Mouse (Mus musculus): ENCODE measurements around the gene C9orf72. TPM values are rescaled to one million over a fixed set of nuclear protein-coding genes. Genes with fewer than 3 reads are reported as not detected.

Gene C9orf72
- polyA plus RNA-seq, 1 experiment from 2014 or later: 28.4 TPM

DNA sequence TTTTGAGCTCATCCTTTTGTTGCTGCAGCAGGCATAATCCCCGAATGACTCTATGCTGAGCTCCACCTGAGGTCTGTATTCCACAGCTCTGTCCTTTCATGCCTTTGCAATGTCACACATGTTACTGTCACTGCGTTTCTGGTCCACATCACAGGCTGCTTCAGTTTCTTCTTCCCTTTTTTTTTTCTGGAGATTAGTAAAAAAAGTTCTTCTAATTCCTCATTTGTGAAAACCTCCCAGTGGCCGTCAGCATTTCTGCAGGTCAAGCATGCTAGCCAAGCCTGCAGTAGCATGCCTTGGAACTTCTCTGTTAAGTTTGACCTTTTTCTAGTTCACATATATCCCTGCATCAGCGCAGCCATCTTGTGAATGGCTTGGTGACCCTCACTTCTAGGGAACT is 4.1 kb downstream of the C9orf72 start:
- H3K27ac ChIP-seq: no peak overlapping the region
- 0 out of 2 replicates have a peak, but pooled peaks cover 3% of the 10 kb centered on the region for H3K36me3 ChIP-seq (replicated peaks)
- no peak overlapping the region for H3K4me3 ChIP-seq (replicated peaks)
- WGBS: 50% methylated on average over 4 of the region's 4 CpGs
- no peak overlapping the region for H3K4me2 ChIP-seq
- no peak for ATAC-seq (ENCODE audit: low FRiP score)
- no peaks in the 10 kb centered on the region for H3K9me3 ChIP-seq
- H3K27me3 ChIP-seq: no peaks in the 10 kb centered on the region
- H3K4me1 ChIP-seq: peaks cover 9% of the 10 kb centered on the region
- no peak overlapping the region for H3K9ac ChIP-seq

DNA sequence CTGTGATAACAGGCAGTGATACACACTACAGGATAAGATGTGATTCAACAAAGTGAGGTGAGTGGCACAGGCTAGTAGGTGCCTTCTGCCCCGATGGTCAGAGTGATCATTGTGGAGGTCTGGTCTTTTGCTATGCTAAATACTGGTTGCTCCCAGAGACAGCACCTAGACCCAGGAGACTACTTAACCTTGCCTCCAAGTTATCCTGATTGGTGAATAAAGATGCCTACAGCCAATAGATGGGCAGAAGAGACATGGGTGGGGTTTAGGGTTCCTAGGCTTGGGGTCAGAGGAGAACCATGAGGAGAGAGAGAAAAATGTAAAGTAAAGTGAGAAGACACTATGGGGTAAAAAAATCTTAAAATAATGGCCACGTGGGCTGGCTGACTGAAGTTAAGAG is 4.8 kb downstream of the C9orf72 start:
- Histone ChIP-seq H3K27me3 (no peaks in the 10 kb centered on the region), H3K27ac (no peak overlapping the region), H3K9me3 (no peaks in the 10 kb centered on the region), H3K4me3 (replicated peaks) (no peak overlapping the region), H3K4me2 (no peak overlapping the region), H3K9ac (no peak overlapping the region), H3K36me3 (replicated peaks) (peaks cover 6% of the 10 kb centered on the region), H3K4me1 (peaks cover 9% of the 10 kb centered on the region)
- no peak for ATAC-seq (ENCODE audit: low FRiP score)
- 36% methylated on average over 2 of the region's 2 CpGs for WGBS

DNA sequence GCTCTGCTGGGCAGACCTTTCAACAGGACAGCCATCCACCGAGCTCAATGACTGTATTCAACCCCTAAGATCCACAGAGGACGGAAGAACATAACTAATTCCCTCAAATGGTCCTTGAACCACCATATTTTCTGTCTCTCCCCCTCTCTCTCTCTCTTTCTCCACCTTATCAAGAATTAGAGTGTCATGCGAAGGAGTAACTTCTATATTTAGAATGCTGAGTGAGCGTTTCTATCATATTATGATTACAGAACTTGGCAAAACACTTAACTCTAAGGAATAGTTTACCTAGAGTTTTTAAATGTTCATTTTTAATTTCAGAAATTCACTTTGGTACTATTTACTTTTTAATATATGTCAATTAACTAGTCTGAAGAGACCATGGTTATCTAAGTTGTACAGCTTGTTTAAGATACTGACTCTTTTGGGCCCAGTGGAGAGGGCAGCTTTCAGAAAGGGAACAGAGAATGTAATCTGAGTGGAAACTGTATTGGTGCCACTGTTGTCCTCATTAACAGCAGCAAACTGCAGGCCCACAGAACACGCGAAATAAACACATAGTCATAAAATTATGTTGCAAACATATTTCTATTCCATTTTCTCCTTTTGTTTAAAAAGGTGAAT is 5.8 kb downstream of the C9orf72 start:
- WGBS: 86% methylated on average over 6 of the region's 6 CpGs
- H3K36me3 ChIP-seq (replicated peaks): peaks cover 12% of the 10 kb centered on the region
- peaks cover 9% of the 10 kb centered on the region for H3K4me1 ChIP-seq
- H3K27ac ChIP-seq: no peak overlapping the region
- ATAC-seq (ENCODE audit: low FRiP score): no peak
- H3K4me2 ChIP-seq: no peak overlapping the region
- no peaks in the 10 kb centered on the region for H3K27me3 ChIP-seq
- no peaks in the 10 kb centered on the region for H3K9me3 ChIP-seq
- H3K9ac ChIP-seq: no peak overlapping the region
- H3K4me3 ChIP-seq (replicated peaks): no peak overlapping the region

DNA sequence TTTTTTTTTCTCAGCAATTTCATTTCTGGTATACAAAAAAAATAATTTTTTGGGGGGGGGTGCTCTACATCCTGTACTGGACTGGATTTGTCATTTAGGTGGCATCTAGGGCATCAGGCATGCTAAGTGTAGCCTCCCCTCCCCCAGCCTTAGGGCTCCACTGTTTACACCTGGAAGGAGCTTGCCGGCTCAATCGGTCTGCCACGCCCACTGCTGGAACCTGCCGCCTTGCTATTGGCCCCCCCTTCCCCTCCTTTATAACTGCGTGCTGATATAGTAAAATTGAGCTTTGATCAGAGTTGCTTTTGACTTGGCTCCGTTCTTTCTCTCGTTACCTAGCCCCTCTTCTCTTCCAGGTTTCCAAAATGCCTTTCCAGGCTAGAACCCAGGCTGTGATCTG is 21.3 kb downstream of the C9orf72 start:
- ATAC-seq (ENCODE audit: low FRiP score): no peak
- Histone ChIP-seq H3K9ac (no peak overlapping the region), H3K36me3 (replicated peaks) (peaks cover 35% of the 10 kb centered on the region), H3K4me3 (replicated peaks) (no peak overlapping the region), H3K4me2 (no peak overlapping the region), H3K27me3 (no peaks in the 10 kb centered on the region), H3K27ac (no peak overlapping the region), H3K9me3 (no peaks in the 10 kb centered on the region), H3K4me1 (no peaks in the 10 kb centered on the region)
- 65% methylated on average over 7 of the region's 7 CpGs for WGBS

DNA sequence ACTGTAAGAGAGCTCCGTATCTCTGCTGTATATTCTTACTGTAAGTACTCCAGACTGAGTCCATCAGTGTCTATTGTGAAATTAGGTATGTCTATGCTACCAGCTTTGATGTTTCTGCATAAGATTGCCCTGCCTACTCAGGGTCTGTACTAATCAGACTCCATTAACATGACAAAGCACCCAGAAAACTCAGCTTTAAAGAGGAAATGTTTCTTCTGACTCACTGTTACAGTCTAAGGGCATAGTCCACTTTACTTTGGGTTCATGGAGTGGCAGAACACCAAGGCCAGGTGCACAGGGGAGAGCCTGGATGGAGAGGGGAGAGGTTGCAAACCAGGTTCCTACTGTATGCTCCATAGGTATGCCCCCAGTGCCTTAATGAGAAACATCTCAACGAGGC is 22.3 kb downstream of the C9orf72 start:
- Histone ChIP-seq H3K9ac (no peak overlapping the region), H3K4me2 (no peak overlapping the region), H3K27ac (no peak overlapping the region), H3K27me3 (no peaks in the 10 kb centered on the region), H3K36me3 (replicated peaks) (peaks cover 42% of the 10 kb centered on the region), H3K4me3 (replicated peaks) (no peak overlapping the region), H3K4me1 (no peaks in the 10 kb centered on the region), H3K9me3 (no peaks in the 10 kb centered on the region)
- no peak for ATAC-seq (ENCODE audit: low FRiP score)
- 90% methylated on average over 2 of the region's 2 CpGs for WGBS

DNA sequence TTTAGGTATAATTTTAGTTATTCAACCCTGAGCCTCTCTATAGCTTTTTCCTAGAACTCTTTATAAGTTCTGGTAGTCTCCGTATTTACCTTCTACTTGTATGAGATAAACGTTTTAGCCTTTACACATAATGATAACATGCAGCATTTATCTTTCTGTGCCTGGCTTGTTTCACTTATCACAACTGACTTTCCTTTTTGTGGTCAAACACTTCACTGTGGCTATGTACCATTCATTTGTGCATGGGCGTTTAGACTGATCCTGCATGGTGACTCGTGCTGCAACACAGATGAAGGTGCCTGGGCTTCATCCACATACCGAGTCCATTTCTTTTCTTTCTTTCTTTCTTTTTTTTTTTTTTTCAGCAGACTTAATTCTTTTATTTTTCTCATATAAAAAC is 24.3 kb downstream of the C9orf72 start:
- WGBS: 92% methylated on average over 5 of the region's 5 CpGs
- no peaks in the 10 kb centered on the region for H3K27me3 ChIP-seq
- H3K4me3 ChIP-seq (replicated peaks): no peak overlapping the region
- H3K9me3 ChIP-seq: no peaks in the 10 kb centered on the region
- no peaks in the 10 kb centered on the region for H3K4me1 ChIP-seq
- no peak overlapping the region for H3K9ac ChIP-seq
- peaks cover 46% of the 10 kb centered on the region for H3K36me3 ChIP-seq (replicated peaks)
- H3K27ac ChIP-seq: no peak overlapping the region
- no peak for ATAC-seq (ENCODE audit: low FRiP score)
- no peak overlapping the region for H3K4me2 ChIP-seq

DNA sequence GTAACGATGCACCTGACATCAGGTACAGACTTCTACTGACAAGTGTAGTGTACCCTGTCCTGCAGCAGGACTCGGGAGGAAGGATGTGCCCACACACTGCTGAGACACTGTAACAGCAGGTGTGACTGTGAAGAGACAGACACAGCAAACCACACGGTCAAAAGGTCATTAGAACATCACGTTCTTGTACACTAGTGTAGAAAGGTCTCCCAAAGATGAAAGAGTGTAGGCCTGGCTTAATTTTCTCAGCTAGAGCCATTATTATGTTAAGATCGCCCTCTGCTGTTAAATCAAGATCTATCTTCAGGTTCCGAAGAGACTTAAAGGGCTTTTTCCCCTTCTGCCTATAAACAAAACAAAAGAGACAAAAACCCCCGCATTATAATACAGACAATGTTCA is 33.2 kb downstream of the C9orf72 start:
- no peak for ATAC-seq (ENCODE audit: low FRiP score)
- Histone ChIP-seq H3K9me3 (no peaks in the 10 kb centered on the region), H3K4me2 (no peak overlapping the region), H3K27me3 (no peaks in the 10 kb centered on the region), H3K27ac (no peak overlapping the region), H3K4me3 (replicated peaks) (no peak overlapping the region), H3K36me3 (replicated peaks) (peaks cover 11% of the 10 kb centered on the region), H3K9ac (no peak overlapping the region), H3K4me1 (no peaks in the 10 kb centered on the region)
- 48% methylated on average over 7 of the region's 7 CpGs for WGBS

DNA sequence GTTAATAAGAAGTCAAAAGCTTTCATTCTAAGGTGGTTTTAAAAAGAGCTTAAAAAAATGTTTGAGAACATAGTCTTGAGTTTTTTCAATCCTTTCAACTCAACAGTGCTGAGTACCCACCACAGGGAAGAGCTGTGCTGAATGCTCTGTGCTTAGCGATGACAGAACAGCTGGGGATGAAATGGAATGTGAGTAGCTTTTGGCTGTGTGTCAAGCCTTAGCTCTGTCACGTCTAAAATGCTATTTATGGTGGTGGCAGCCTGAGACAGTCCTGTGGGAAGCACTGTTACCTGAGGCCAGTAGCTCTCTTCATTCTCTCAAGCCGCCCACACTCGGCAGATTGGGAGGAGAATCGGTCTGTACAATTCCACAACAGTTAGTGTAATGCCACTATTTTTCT is 36.2 kb downstream of the C9orf72 start:
- Histone ChIP-seq H3K9me3 (no peaks in the 10 kb centered on the region), H3K4me1 (no peaks in the 10 kb centered on the region), H3K27me3 (no peaks in the 10 kb centered on the region), H3K27ac (no peak overlapping the region), H3K9ac (no peak overlapping the region), H3K4me3 (replicated peaks) (no peak overlapping the region), H3K36me3 (replicated peaks) (peaks cover 6% of the 10 kb centered on the region; the same call in 1 of the 2 replicates), H3K4me2 (no peak overlapping the region)
- ATAC-seq (ENCODE audit: low FRiP score): no peak
- WGBS: 85% methylated on average over 5 of the region's 5 CpGs

DNA sequence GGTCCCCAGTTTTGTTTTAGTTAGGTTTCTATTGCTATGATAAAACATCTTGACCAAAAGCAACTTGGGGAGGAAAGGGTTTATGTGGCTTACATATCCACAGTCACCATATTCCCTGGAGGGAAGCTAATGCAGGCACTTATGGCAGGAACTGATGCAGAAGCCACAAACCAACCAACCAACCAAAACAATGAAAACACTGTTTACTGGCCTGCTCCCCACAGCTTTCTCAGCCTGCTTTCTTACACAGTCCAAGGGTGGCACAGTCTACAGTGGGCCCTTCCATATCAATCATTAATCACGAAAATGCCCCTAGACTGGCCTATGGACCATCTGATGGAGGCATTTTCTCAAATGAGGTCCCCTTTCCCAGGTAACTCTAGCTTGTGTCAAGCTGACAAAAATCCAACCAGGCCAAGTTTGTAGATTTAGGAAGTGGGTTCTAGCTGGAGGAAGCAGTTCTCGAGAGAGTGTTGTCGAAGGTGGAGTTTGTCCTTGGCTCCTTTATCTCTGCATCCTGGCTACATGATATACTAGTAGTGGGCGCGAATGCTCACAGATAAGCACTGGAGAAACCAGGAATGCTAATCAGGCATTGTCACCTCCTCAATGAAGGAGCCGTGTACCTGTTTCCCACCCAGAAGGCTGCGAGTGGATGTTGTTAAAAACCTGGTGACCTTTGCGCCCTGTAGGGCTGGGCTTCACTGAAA is 38.2 kb downstream of the C9orf72 start:
- Histone ChIP-seq H3K4me1 (no peaks in the 10 kb centered on the region), H3K4me2 (no peak overlapping the region), H3K9ac (no peak overlapping the region), H3K27me3 (no peaks in the 10 kb centered on the region), H3K36me3 (replicated peaks) (0 out of 2 replicates have a peak, but pooled peaks cover 3% of the 10 kb centered on the region), H3K27ac (no peak overlapping the region), H3K9me3 (no peaks in the 10 kb centered on the region), H3K4me3 (replicated peaks) (no peak overlapping the region)
- 93% methylated on average over 8 of the region's 8 CpGs for WGBS
- no peak for ATAC-seq (ENCODE audit: low FRiP score)

DNA sequence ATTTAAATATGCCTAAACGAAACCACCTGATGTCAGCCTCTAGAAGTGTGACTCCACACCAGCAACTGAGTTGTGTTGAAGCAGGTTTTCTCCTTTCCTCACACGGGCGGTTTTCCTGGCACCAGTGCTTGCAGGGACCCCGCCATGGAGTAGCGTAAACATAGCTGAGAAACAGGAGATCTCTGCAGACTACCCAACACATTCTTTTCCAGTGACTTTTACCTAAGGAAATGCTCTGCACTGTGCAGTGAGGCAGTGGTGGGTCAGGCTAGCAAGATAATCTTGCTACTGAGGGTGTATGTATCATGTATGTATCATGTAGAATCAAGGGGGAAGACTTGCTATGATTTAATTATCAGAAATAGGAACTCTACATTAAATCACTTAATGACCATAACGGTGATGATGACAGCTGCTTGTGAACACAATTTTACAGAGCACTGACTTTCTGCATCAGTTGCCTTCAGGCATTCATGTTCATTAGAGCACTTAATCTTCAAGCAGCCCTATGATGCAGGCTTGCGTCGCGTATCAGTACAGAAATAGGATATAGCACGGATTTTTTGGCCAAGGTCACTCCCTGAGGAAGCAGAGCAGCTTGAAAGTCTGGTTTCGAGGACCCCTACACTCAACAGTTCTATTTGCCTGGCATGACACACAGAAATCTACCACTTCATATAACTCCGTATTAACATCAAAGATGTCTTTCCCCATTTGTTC is 47.9 kb downstream of the C9orf72 start:
- no peak for ATAC-seq (ENCODE audit: low FRiP score)
- 79% methylated on average over 12 of the region's 12 CpGs for WGBS
- H3K9ac ChIP-seq: no peak overlapping the region
- H3K4me2 ChIP-seq: no peak overlapping the region
- H3K4me1 ChIP-seq: no peaks in the 10 kb centered on the region
- H3K36me3 ChIP-seq (replicated peaks): no peaks in the 10 kb centered on the region
- no peak overlapping the region for H3K4me3 ChIP-seq (replicated peaks)
- H3K27me3 ChIP-seq: no peaks in the 10 kb centered on the region
- H3K9me3 ChIP-seq: no peaks in the 10 kb centered on the region
- no peak overlapping the region for H3K27ac ChIP-seq

DNA sequence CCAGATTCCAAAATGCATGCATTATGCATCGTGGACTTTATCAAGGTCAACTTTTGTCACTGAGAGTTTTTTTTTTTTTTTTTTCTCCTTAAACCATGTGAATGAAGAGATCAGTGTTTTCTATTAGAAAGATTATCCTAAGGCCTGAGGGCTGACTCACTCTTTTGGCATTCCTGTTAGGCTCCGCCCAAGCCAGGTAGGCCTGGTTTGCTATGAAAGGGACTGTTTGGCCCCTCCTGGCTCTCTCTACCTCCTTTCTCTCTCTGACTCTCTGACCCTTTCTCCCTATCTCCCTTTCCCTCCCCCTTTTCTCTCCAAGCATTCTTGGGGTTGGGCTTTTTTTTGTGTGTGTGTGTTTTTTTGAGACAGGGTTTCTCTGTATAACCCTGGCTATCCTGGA is 50.4 kb downstream of the C9orf72 start:
- Histone ChIP-seq H3K36me3 (replicated peaks) (no peaks in the 10 kb centered on the region), H3K27ac (no peak overlapping the region), H3K4me2 (no peak overlapping the region), H3K27me3 (no peaks in the 10 kb centered on the region), H3K9ac (no peak overlapping the region), H3K9me3 (no peaks in the 10 kb centered on the region), H3K4me1 (no peaks in the 10 kb centered on the region), H3K4me3 (replicated peaks) (no peak overlapping the region)
- WGBS: 93% methylated on average over 2 of the region's 2 CpGs
- no peak for ATAC-seq (ENCODE audit: low FRiP score)

DNA sequence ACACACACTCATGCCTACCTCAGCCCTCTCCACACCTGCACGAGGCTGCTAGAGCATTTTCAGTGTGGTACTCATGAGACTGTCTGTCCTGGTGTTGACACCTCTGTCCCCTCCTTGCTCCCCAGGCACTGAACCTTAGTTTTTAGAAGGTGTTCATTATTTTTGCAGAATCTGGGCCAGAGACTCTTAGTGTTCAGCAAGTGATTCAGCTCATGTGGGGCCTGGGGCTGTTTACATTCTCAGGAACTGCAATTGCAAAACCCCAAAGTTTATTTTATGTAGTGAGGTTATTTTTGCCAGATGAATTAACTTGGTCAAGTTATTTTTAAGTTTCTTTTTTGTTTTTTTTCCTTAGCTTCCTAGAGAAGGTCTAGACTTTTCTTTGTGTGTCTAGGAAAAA is 52.4 kb downstream of the C9orf72 start:
- no peak for ATAC-seq (ENCODE audit: low FRiP score)

More for the DNA sequence above, 52.4 kb downstream of the C9orf72 start:
- H3K9me3 ChIP-seq: no peaks in the 10 kb centered on the region
- H3K4me2 ChIP-seq: no peak overlapping the region
- no peak overlapping the region for H3K9ac ChIP-seq
- no peaks in the 10 kb centered on the region for H3K4me1 ChIP-seq
- H3K27me3 ChIP-seq: no peaks in the 10 kb centered on the region
- H3K36me3 ChIP-seq (replicated peaks): no peaks in the 10 kb centered on the region
- WGBS: 74% methylated on average over 1 of the region's 1 CpGs
- H3K4me3 ChIP-seq (replicated peaks): no peak overlapping the region
- no peak overlapping the region for H3K27ac ChIP-seq

Measured in forebrain, embryonic 12.5 days (tissue).